Mouse (Mus musculus): ENCODE measurements around the gene Sptssa.
A peak's percentile ranks its signal among the peaks of the same experiment; 100 is the strongest.
"Not testable (repeated sequence)": the region's sequence is repeated elsewhere in the genome, so short reads cannot be mapped to it uniquely, and the experiment has no call there.

Sptssa gene

DNA sequence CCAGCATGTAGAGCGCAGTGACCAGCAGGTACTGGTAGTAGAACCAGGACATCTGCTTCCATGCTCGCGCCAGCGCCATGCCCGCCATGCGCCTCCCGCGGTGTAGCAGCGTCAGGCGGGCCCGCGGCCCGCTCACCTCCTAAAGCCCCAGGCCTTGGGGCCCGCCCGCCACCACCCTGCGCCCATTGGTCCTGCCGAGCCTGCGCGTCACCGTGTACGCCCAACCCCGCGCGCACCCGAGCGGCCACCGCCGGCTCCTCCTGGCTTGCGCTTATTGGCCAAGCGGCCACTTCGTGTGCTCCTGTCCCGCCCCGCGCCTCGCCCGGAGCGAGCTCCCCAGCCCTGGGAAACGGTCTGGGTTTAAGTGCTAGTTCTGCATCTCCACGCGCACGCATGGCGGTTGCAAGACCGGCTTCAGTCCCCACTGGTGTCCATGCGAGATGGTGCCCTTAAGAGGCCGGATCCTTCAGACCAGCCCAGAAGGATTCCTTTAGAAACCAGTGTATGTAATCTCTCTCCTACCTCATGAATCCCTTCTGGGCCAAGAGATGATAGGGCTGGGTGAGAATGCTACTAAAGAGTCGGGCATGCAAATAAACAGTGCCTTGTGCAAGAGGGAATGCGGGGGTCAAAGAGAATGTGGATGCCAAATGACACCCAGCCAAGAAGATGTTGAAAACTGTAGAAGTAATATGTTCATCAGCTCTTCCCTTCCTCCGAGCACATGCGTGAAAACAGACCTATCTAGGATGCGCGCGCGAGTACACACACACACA, at the start of gene Sptssa:
Gene Sptssa, minus strand, starts transcription at position 178 of the 776 bp plus-strand sequence.
- DNase-seq (ENCODE audit: low spot score), result peak; percentile 91

DNA sequence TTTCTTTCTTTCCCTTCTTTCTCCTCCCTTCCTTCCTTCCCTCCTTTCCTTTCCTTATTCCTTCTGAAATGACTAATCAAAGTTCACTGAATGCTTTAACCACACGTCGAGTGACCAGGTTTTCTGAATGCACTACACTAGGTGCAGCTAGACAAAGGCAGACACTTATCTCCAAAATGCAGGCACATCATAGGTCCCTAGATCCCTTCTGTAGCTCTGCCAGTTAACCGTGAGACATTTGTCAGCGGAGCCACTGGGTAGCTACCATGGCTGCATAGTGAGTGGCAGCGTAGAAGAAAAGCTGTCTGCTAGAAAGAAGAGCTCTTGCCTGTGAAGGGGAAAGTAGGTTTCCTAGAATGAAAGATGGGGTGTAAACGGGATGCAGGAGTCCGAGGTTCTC, 43.0 kb upstream of the Sptssa start:
- no peak for DNase-seq (ENCODE audit: low spot score)

DNA sequence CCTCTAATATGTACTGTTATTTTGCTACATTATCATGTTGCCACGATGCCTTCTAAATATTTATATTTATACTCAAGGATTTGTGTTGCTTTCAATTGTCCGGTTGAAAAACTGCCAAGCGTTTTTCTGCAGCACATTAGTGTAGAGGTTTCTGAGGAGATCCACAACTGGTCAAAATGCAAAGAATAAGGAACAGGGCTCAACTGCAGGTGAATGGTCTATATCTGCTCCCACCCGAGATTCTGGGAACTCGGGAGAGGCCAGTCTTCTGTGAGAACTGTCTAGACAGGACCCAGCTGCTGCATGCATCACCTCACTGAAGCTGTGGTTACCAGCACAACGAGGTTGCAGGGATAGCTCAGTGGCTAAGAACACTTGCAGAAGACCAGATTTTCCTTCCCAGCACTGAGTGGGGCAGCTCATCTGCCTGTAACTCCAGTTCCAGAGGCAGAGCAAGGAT, 41.4 kb upstream of the Sptssa start:
- peak; percentile 3 for DNase-seq (ENCODE audit: low spot score)

DNA sequence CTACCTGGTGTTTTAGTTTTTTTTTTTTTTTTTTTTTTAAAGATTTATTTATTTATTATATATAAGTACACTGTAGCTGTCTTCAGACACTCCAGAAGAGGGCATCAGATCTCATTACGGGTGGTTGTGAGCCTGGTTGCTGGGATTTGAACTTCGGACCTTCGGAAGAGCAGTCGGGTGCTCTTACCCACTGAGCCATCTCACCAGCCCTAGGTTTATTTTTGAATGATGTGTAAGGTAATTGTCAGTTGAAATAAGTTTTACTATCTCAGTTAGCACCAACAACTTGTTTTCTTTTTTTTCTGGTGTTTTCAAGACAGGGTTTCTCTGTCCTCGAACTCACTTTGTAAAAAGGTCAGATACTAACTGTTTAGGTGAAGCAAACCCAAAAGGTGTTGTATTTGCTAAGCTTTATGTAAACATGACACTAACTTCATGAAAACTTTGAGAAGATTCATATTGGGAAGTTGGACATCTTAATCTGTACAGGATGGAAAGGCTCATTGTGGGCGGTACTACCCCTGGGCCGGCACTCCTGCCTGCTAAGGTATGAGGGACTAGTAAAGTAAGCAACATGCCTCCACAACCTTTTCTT, 40.7 kb upstream of the Sptssa start:
- DNase-seq (ENCODE audit: low spot score), result peak; percentile 18

DNA sequence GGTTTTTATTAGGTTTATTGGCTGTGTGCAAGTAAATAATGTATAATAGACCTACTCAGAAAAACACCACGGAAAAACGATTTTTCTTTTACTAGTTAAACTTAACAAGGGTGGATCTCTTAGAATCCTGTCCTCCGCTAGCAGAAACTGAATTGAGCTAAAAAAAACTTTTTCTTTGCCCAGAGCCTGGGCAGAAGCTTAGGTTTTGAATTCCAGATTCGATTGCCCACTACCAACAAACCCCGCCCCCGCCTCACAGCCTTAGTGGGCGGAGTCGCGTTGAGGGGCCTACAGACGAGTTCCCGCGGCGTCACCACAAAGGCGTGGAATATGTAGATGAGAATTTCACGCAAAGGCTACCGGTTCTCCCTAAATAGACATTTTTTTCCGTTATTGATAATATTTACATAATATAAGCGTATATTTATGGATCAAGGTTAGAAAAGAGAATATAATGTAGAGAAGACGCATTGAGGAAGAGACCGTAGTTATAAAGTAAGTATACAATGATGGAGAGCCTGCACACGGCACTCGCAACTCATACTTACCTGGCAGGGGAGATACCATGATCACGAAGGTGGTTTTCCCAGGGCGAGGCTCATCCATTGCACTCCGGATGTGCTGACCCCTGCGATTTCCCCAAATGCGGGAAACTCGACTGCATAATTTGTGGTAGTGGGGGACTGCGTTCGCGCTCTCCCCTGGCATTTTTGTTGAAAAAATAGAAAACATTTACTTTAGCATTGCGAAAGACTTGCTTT, 40.0 kb upstream of the Sptssa start:
- peak; percentile 87 for DNase-seq (ENCODE audit: low spot score)

DNA sequence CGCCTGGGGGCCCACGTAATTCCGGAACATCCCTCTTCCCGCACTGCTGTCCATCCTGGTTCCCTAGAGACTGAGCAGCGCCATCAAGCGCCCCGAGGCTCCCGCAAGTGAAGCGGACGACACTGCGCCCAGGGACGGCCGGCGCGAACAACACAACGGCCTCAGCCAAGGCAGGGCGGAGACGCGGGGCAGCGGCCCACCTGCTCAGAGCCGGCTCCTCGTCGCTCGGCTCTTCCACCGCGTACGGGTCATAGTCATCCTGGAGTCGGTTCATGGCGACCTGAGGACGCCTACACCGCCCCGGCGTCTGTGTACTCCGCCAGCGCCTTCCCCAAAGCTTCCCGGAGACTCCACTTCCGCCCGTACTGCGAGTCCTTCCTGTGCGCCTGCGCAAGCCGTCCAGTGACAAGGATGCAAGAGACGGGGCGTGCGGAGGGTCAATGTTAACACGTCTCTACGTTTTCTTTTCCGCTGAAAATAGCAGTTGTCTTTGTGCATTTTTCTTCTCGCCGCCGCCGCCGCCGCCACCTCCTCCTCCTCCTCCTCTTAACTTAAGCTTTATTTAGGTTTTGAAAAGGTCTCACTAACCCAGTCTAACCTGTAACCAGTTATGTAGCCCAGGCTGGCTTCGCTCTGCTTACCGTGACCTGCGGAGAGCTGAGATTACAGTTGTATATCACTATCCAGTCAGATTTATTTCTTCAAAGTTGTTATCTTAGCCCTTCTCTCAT, 39.3 kb upstream of the Sptssa start, which contains the start of gene Eapp:
Gene Eapp, minus strand, starts transcription at position 387 of the 731 bp plus-strand sequence.
- peak; percentile 92 for DNase-seq (ENCODE audit: low spot score)

DNA sequence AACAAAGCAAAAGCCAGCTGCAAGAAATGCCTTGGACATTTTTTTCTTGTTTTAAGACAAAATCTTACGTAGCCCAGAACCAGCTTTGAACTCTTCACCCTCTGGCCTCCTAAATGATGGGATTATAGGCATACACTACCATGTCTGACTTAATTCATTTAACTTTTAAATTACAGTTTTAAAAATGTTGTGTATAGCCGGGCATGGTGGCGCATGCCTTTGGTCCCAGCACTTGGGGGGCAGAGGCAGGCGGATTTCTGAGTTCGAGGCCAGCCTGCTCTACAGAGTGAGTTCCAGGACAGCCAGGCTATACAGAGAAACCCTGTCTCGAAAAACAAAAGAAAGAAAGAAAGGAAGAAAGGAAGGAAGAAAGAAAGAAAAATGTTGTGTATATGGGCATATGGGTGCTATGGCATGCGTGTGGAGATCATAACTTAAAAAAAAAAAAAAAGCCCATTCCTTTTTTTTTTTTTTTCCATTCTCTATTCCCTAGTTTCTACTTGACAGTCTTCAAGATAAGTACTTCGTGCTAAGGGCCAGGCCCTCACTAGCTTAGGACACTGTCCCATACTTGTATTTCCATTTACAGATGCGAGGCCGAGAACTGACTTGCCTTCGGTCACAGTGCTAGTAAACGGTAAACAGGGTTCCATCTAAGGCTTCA, 38.6 kb upstream of the Sptssa start:
- DNase-seq (ENCODE audit: low spot score), result no peak

DNA sequence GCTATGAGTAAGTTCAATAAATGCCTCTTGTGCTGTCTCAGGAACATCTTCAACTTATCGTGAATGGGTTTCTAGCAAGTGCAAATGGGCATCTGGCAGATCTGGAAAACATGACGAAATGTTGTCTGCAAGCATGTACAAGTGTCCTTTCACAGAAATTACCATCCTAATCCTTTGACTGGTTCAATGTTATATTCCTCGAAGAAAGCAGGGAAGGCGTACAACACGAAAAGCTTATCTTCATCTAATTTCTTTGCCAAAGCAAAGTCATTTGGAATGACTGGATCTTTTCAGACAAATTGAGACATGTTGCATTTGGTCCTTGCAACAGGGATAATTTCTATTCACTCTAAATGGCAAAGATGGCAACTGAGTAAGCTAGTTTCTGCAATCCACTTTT, 32.7 kb upstream of the Sptssa start:
- no peak for DNase-seq (ENCODE audit: low spot score)

- no peak for DNase-seq (ENCODE audit: low spot score)
These were observed 26.8 kb upstream of the Sptssa start for GRCm38 (mm10) chr12:54683182-54683581.

DNA sequence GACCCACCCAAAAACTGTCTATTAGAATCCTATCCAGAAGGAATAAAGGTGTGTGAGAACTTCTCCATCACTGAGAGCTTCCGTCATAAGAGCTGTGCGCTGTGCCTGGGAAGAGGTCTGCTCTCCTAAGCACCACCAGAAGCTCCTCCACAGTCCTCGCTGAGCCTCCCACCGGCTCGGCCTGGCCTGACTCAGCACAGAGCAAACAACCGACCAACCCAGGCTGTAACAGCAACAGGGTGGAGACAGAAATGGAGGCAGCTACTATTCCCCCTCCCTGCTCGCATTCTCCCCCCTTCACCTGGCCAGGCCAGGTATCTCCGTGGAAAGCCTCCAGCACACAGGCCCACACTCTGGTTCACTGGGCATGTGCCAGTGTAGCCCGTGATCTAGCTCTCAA, 20.3 kb upstream of the Sptssa start:
- DNase-seq (ENCODE audit: low spot score), result no peak

GRCm38 (mm10) chr12:54675396-54675795, 19.0 kb upstream of the Sptssa start:
- no peak for DNase-seq (ENCODE audit: low spot score)

DNA sequence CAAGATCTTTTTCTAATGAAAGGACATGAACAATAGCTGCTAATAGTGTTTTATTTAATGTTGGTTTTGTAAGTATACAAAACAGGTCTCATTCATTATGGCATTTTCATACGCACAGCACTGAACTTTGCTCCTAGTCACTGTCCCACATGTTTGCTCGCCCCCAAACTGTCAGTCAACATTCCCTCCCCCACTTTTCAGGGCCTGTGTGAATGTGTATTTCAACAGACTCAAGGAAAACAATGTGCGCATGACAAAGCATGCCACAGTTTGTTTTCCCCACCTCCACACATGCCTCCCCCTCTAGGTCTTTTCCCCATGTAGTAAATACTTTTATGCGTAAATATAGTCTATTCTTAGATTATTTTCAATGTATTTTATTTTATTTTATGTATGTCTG, 14.9 kb upstream of the Sptssa start:
- no peak for DNase-seq (ENCODE audit: low spot score)

GRCm38 (mm10) chr12:54668141-54668540, 11.8 kb upstream of the Sptssa start:
- DNase-seq (ENCODE audit: low spot score), result no peak

DNA sequence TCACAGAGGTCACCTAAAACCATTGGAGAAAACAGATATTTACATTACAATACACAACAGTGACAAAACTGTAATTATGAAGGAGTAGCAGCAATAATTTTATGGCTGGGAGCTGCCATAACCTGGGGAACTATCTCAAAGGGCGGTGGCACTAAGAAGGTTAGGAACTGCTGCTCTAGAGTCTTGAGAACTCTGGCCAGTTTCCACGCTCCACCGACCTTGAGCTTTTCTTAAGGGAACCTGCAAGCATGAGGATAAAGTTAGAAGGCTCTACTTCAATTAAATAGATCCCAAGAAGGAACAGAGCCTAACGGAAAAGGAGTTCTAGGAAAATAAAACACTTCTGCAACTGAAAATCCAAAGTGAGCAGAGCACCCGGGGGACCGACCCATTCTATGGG, 9.2 kb upstream of the Sptssa start:
- DNase-seq (ENCODE audit: low spot score), result no peak

- DNase-seq (ENCODE audit: low spot score), result not testable (repeated sequence)
These were observed 5.1 kb upstream of the Sptssa start for GRCm38 (mm10) chr12:54661470-54661869.

DNA sequence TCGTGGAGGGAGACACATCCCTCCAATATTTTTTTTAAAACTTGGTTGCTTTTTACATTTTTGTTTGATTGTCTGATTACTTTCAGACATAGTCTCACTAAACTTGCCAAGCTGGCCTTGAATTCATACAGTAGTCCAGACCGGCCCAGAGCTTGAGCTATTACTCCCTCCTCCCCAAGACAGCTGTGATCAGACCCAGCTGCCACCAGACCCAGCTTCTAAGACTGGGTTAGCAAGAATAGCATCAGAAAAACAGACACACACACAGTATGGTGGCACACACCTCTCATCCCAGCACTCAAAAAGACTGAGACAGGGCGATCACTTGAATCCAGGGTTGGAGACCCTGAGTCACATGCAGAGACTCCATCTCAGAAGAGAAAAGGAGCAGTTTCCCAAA, 3.5 kb upstream of the Sptssa start:
- no peak for DNase-seq (ENCODE audit: low spot score)

- DNase-seq (ENCODE audit: low spot score), result no peak
These were observed 2.2 kb upstream of the Sptssa start for GRCm38 (mm10) chr12:54658425-54659092.

DNA sequence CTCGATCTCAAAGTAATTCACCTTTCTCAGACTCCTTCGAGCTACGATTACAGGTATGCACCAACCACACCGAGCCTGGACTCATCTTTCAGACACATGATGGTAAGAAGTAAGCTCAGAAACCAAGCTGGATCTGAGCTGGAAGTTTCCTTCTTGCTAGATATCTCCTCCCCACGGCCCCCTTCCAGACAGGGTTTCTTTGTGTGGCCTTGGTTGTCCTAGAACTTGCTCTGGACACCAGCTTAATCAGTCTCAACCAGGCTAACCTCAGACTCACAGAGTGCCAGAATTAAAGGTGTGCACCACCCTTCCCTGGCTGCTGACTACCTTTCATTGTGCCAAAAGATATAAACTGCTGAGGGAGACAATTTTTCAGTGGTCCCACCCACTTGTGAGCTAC, 1.6 kb upstream of the Sptssa start:
- DNase-seq (ENCODE audit: low spot score), result no peak

DNA sequence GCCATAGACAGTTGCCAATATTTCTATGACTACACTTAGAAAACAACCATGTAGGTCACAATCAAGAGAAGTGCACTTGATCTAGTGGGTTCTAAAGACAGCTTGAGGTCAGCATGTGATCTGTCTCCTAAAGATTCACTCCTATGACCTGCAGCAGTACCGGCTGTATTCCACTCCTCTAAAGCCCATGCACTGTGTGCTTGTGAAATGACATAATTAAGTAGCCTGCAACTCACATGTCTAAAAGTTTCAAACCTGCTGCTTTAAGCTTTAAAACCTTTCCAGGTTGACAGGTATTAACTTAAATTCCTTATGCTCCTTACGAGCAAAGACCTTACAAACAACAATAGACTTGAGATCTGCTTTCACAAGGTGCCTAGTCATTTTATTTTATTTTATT, 853 bp upstream of the Sptssa start:
- DNase-seq (ENCODE audit: low spot score), result no peak

GRCm38 (mm10) chr12:54656039-54656395, 356 bp downstream of the Sptssa start:
- no peak for DNase-seq (ENCODE audit: low spot score)
